Mouse (Mus musculus) heart, postnatal 0 days (tissue): ENCODE measurements at regions not wholly inside any gene's neighbourhood (a gene's known extent, or its start where the extent isn't known, plus 50 kb on each side); places are given as distances from the start of the nearest gene placed in this dataset.

Experiments
- CTCF ChIP-seq: IDR thresholded peaks from 2 replicates; pipeline ENCODE4 v1.5.1; 2016; ENCODE audit warnings: antibody characterized with exemption, control low read depth, low read depth
- EP300 ChIP-seq: IDR thresholded peaks from 2 replicates; pipeline ENCODE4 v1.6.1; 2016; ENCODE audit warnings: antibody characterized with exemption, low read depth

DNA sequence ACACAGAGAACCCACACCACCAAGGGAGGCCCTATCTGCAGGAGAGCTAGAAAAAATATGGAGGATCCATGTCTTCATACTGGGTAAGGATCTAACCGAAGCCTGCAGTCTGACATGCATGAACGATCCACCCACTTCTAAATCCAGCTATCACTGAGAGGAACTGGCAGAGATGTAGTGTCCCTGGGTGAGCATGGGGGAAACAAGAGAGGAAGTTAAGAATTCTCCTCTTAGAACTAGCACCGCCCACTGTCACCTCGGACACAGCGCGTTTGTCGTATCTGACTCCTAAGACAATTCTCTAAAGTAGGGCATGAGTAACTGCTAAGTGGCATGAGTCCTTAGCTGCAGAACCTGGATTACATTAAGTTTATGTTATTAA lies 112.8 kb upstream of the Azi2 start:
- TF ChIP-seq CTCF (no peak), EP300 (no peak)
